Comparison of ENCODE assay signal across 23 mouse cellular contexts in genomic region chr9:46334471-46335025, GRCm38 (mm10). TPM values are rescaled to one million over a fixed set of nuclear protein-coding genes. Genes with fewer than 3 reads are reported as not detected.
DNase-seq lines count a peak whose midpoint lies in the region; ATAC-seq and TF ChIP-seq lines count a peak whose summit lies in the region.
"Had no signal": no experiment of that assay in that cellular context is flagged by ENCODE, and none has a peak within 500 bp of the region (broad histone marks: within the 10 kb centered on the region; RNA-seq: fewer than 3 reads in every experiment).

No protein-coding gene starts in this region.

- H3K27me3 ChIP-seq in hindbrain, embryonic 10.5 days (ENCODE audit: insufficient read depth, poor library complexity, severe bottlenecking): peaks cover 70% of the 10 kb centered on the region
- no peaks in the 10 kb centered on the region for H3K27me3 ChIP-seq in hindbrain, embryonic 14.5 days (ENCODE audit: control insufficient read depth, insufficient read depth, low read length)
- H3K27me3 ChIP-seq in E14TG2a.4 (ENCODE audit: insufficient read depth, low read length): peaks cover 29% of the 10 kb centered on the region
- H3K27me3 ChIP-seq in ES-Bruce4 (ENCODE audit: control insufficient read depth, insufficient read depth, low read length, poor library complexity, severe bottlenecking): no peaks in the 10 kb centered on the region
- H3K27me3 ChIP-seq in embryonic facial prominence, embryonic 14.5 days (replicated peaks; ENCODE audit: control insufficient read depth, insufficient read depth, low read length): no peaks in the 10 kb centered on the region; the same call in none of the 2 replicates
- H3K27me3 ChIP-seq: neural tube, embryonic 15.5 days had no signal

- no peak for DNase-seq in hindbrain, embryonic 10.5 days (ENCODE audit: low spot score)
- no peak for DNase-seq in hindbrain, embryonic 14.5 days (ENCODE audit: low spot score)
- no peak for DNase-seq in embryonic facial prominence, embryonic 14.5 days (ENCODE audit: low spot score)
- no peak for DNase-seq in lung, adult 18-20 months
- no peak for DNase-seq in layer of hippocampus, adult 9-11 months
- DNase-seq: adrenal gland, postnatal 25 days; cerebellum, adult 18-20 months; gastrocnemius, postnatal 14 days; heart, adult 2 months; kidney, adult 2 months; left cerebral cortex, postnatal 4 days; midbrain, embryonic 14.5 days; right cerebral cortex, postnatal 4 days; thymus, postnatal 25 days had no signal

- ATAC-seq in hindbrain, embryonic 14.5 days (ENCODE audit: low FRiP score): no peak
- ATAC-seq in embryonic facial prominence, embryonic 14.5 days (ENCODE audit: low read depth): 0 out of 2 replicates have a peak, but pooled peaks have one; percentile 12
- ATAC-seq: forebrain, embryonic 13.5 days; lung, postnatal 0 days had no signal

- no peak overlapping the region for H3K9ac ChIP-seq in hindbrain, embryonic 14.5 days
- peak overlapping the region; percentile 24 for H3K9ac ChIP-seq in ES-Bruce4 (ENCODE audit: low read depth, poor library complexity, severe bottlenecking)
- H3K9ac ChIP-seq in embryonic facial prominence, embryonic 14.5 days (ENCODE audit: low read depth, low read length): no peak overlapping the region
- H3K9ac ChIP-seq: forebrain, embryonic 13.5 days; liver, embryonic 14.5 days; neural tube, embryonic 15.5 days had no signal

- H3K4me2 ChIP-seq in hindbrain, embryonic 14.5 days (replicated peaks): no peak overlapping the region
- no peak overlapping the region for H3K4me2 ChIP-seq in embryonic facial prominence, embryonic 14.5 days (ENCODE audit: low read depth, low read length)
- H3K4me2 ChIP-seq: forebrain, embryonic 13.5 days; neural tube, embryonic 15.5 days had no signal

- H3K36me3 ChIP-seq in hindbrain, embryonic 10.5 days: no peaks in the 10 kb centered on the region
- no peaks in the 10 kb centered on the region for H3K36me3 ChIP-seq in hindbrain, embryonic 14.5 days (replicated peaks; ENCODE audit: control insufficient read depth, insufficient read depth)
- H3K36me3 ChIP-seq in E14TG2a.4 (ENCODE audit: insufficient read depth, low read length) (no peaks in the 10 kb centered on the region), ES-Bruce4 (ENCODE audit: control insufficient read depth, insufficient read depth, low read length, poor library complexity, severe bottlenecking) (no peaks in the 10 kb centered on the region)
- no peaks in the 10 kb centered on the region for H3K36me3 ChIP-seq in embryonic facial prominence, embryonic 14.5 days (ENCODE audit: control insufficient read depth, insufficient read depth, low read length)
- H3K36me3 ChIP-seq: neural tube, embryonic 15.5 days had no signal

- no peak for TF ChIP-seq POLR2A in ES-Bruce4 (IDR thresholded peaks at IDR 0.05; ENCODE audit: insufficient read depth, low read length)

- TF ChIP-seq EP300 in ES-Bruce4 (IDR thresholded peaks at IDR 0.05; ENCODE audit: insufficient read depth, low read depth, low read length): no peak

- no peaks in the 10 kb centered on the region for H3K9me3 ChIP-seq in hindbrain, embryonic 10.5 days
- no peaks in the 10 kb centered on the region for H3K9me3 ChIP-seq in hindbrain, embryonic 14.5 days (ENCODE audit: control insufficient read depth, low read length)
- H3K9me3 ChIP-seq in E14TG2a.4 (ENCODE audit: low read length) (no peaks in the 10 kb centered on the region), ES-Bruce4 (replicated peaks; ENCODE audit: control insufficient read depth, insufficient read depth, low read length, poor library complexity, severe bottlenecking) (no peaks in the 10 kb centered on the region)
- no peaks in the 10 kb centered on the region for H3K9me3 ChIP-seq in embryonic facial prominence, embryonic 14.5 days (ENCODE audit: control insufficient read depth, low read length)
- H3K9me3 ChIP-seq: forebrain, embryonic 13.5 days; neural tube, embryonic 15.5 days had no signal

- H3K27ac ChIP-seq in hindbrain, embryonic 10.5 days: peak overlapping the region; percentile 64; the same call in 1 of the 2 replicates
- H3K27ac ChIP-seq in hindbrain, embryonic 14.5 days: no peak overlapping the region
- H3K27ac ChIP-seq in ES-Bruce4 (ENCODE audit: insufficient read depth, low read length): no peak overlapping the region
- no peak overlapping the region for H3K27ac ChIP-seq in embryonic facial prominence, embryonic 14.5 days (replicated peaks; ENCODE audit: low read depth, low read length)
- H3K27ac ChIP-seq: forebrain, embryonic 13.5 days; heart, adult 2 months; left cerebral cortex, adult 2 months; liver, embryonic 14.5 days; neural tube, embryonic 15.5 days; stomach, postnatal 0 days had no signal

- H3K4me3 ChIP-seq in hindbrain, embryonic 10.5 days: no peak overlapping the region
- no peak overlapping the region for H3K4me3 ChIP-seq in hindbrain, embryonic 14.5 days (replicated peaks; ENCODE audit: low read length)
- peak overlapping the region; percentile 72 for H3K4me3 ChIP-seq in E14TG2a.4 (replicated peaks; ENCODE audit: low read length)
- H3K4me3 ChIP-seq in ES-Bruce4 (ENCODE audit: low read depth, low read length): peak overlapping the region; percentile 35
- H3K4me3 ChIP-seq in embryonic facial prominence, embryonic 14.5 days (ENCODE audit: low read depth, low read length): no peak overlapping the region
- H3K4me3 ChIP-seq: forebrain, embryonic 13.5 days; heart, adult 2 months; left cerebral cortex, adult 2 months; neural tube, embryonic 15.5 days had no signal

- TF ChIP-seq CTCF in E14TG2a.4 (conservative IDR thresholded peaks at IDR 0.05; ENCODE audit: low read length): no peak
- TF ChIP-seq CTCF in ES-Bruce4 (IDR thresholded peaks at IDR 0.05; ENCODE audit: low read depth, low read length): no peak

- whole genome bisulfite sequencing in hindbrain, embryonic 10.5 days: 28% methylated on average over 26 of the region's 26 CpGs
- 35% methylated on average over 26 of the region's 26 CpGs for WGBS in hindbrain, embryonic 14.5 days
- WGBS in embryonic facial prominence, embryonic 14.5 days: 27% methylated on average over 22 of the region's 26 CpGs

- H3K4me1 ChIP-seq in hindbrain, embryonic 10.5 days (replicated peaks): peaks cover 48% of the 10 kb centered on the region
- H3K4me1 ChIP-seq in hindbrain, embryonic 14.5 days (replicated peaks; ENCODE audit: control insufficient read depth, insufficient read depth, low read length): peaks cover 20% of the 10 kb centered on the region
- H3K4me1 ChIP-seq in E14TG2a.4 (replicated peaks; ENCODE audit: low read depth, low read length): peaks cover 73% of the 10 kb centered on the region
- H3K4me1 ChIP-seq in ES-Bruce4 (ENCODE audit: control insufficient read depth, insufficient read depth, low read length): peaks cover 3% of the 10 kb centered on the region
- H3K4me1 ChIP-seq in embryonic facial prominence, embryonic 14.5 days (ENCODE audit: control insufficient read depth, insufficient read depth, low read length): peaks cover 4% of the 10 kb centered on the region; the same call in 1 of the 2 replicates

RNA-seq across cellular contexts. Expression of gene 4931429L15Rik, which starts 14.8 kb away (rescaled TPM):
- polyA plus RNA-seq in hindbrain, embryonic 10.5 days (2016; fragmentation: Nextera tagmentation; extraction: Ambion mirVana): not detected in 2 replicates
- not detected in 2 replicates for polyA plus RNA-seq in hindbrain, embryonic 14.5 days (2014; fragmentation: Nextera tagmentation; extraction: Ambion mirVana)
- not detected in 2 replicates for polyA plus RNA-seq in ES-Bruce4 (2011; ENCODE audit: insufficient read depth, insufficient read length, low read depth, missing spikeins)
- polyA plus RNA-seq in embryonic facial prominence, embryonic 14.5 days (2014; fragmentation: Nextera tagmentation; extraction: Ambion mirVana): not detected in 2 replicates
- polyA plus RNA-seq: forebrain, embryonic 13.5 days; heart, embryonic 16.5 days; kidney, adult 2 months; liver, embryonic 14.5 days; lung, postnatal 0 days; midbrain, embryonic 14.5 days; neural tube, embryonic 15.5 days; stomach, postnatal 0 days had no signal

RNA-seq across cellular contexts. Expression of gene Bud13, which starts 51.7 kb away (rescaled TPM):
- polyA plus RNA-seq in hindbrain, embryonic 10.5 days (2016; fragmentation: Nextera tagmentation; extraction: Ambion mirVana): 28.6 and 30.5 TPM in 2 replicates
- 15.1 and 16.0 TPM in 2 replicates for polyA plus RNA-seq in hindbrain, embryonic 14.5 days (2014; fragmentation: Nextera tagmentation; extraction: Ambion mirVana)
- polyA plus RNA-seq in ES-Bruce4 (2011; ENCODE audit: insufficient read depth, insufficient read length, low read depth, missing spikeins): 26.4 and 28.5 TPM in 2 replicates
- 19.1 and 23.3 TPM in 2 replicates for polyA plus RNA-seq in embryonic facial prominence, embryonic 14.5 days (2014; fragmentation: Nextera tagmentation; extraction: Ambion mirVana)

Comparison
In these comparisons a context has a peak if more than half of its experiments do, and no peak if none do; other contexts are left out.
1. H3K4me3 ChIP-seq: peak in E14TG2a.4 (single experiment) and ES-Bruce4 (single experiment); none in hindbrain, embryonic 10.5 days (single experiment), hindbrain, embryonic 14.5 days (single experiment) and embryonic facial prominence, embryonic 14.5 days (single experiment).